Mouse (Mus musculus) retina, adult 2 months (tissue): ENCODE measurements around the gene Pidd1.

Source experiments
- DNase-seq: peaks from one replicate; pipeline ENCODE4 v3.0.0-alpha.2; 2012; ENCODE audit warnings: low read depth, low spot score

Gene Pidd1

DNA sequence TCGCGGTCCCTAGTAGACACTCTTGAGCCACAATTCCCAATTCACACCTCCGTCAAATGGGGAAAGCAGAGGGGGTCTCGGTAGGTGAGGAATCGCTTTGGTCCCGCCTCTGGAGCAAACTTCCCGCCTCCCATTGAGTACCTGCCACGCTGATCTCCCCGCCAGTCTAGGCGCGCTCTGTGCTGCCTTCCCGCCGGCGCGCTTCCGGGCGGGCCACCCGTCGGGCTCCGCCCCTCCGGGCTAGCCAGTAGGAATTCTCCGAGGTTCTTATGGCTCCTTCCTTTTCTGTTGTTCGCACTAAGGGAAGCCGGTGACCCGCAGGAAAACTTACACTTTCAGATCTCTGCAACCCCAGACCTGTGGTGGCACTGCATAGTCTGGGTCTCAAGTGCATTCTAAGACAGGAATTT, at the start of gene Pidd1:
TSS of gene Pidd1 (minus strand) at position 198 of the 410 bp plus-strand sequence.
- no peak for DNase-seq

DNA sequence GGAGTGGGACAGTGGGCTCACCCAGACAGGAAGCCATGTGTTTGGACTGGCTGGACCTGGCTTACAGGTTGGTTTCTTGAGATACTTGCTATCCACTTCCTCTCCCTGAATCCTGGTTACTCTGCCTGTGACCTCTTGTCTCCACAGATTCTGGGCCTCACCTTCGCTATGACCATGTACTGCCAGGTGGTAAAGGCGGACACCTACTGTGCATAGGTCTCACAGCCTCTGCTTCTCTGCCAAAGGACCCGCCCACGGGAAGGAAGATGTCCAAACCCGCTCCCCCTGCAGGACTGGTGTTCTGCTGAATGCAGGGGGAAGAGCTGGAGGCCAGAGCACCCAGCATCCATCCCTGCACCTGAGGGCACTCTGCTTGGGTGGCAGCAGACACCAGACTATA, 48.9 kb upstream of the Pidd1 start:
- no peak for DNase-seq

DNA sequence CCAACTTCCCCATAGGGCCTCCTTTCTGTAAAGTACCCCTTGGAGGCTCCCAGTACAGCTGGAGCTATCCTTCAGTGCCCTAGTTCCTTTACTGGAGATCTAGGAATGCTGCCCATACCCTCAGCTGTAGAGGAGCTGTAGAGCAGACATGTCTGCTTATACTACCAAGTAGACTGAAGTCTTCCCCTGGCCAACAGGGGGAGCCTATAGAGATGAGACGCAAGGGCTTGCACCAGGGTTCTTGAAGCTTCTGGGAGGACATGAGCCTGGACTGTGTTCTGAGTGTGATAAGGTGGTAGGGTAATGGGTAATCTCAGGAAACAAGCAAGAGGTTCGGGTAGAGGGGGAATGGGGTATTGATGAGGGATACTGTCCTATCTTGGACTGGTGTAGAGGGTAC, 47.3 kb upstream of the Pidd1 start:
- DNase-seq = no peak

DNA sequence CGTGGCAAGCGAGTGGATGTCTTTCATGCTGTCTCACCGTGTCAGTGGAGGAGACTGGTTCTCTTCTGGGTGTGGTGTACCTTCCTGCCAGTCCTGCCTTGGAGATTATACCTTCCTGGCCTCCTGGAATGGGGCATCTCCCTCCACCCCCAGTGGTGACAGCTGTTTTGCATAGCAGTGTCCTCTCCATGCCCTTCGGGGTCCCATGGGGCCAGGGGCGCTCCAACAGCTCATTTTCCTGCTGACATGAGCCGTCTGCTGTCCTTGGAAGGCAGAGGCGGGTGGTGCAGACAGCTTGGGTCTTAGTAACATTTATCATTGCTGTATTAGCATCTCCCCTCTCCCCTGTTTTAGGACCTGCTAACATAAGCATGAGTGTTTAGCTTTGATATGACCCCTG, 43.3 kb upstream of the Pidd1 start:
- DNase-seq = no peak

DNA sequence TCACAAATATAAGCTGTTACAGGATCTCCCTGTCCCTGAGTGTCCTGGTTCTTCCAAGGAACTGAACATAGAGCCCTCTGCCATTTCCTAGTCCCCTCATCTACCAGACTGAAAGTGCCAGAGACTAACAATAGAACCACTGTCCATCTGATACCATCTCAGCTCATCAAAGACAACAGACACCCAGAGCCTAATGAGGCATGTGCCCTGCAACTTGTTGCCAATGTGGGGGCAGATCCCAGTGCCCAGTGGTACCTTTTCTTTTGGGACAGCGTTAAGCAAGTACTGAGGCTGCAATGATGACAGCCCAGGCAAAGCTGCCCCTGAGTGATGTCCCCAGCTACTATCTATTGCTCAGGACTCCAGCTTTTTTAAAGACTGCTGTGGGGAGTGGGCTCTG, 42.4 kb upstream of the Pidd1 start:
- DNase-seq = no peak

DNA sequence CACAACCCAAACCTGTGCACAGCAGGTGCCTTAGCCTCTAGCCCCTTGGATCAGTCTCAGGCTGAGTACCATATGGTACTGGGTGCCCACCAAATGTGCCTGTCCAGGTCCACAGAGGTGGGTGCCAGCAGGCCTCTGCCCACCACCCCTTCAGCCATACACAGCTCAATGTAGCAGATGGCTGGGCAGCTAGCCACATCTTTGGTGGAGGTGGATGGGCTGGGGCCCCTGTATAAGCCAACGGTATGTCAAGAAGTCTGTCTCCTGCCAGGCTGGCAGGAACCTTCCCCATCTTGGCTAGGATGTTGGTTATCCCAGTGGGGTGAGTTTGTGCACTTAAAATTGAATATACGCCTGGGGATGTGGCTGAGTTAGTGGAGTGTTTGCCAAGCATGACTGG, 41.8 kb upstream of the Pidd1 start:
- no peak for DNase-seq

DNA sequence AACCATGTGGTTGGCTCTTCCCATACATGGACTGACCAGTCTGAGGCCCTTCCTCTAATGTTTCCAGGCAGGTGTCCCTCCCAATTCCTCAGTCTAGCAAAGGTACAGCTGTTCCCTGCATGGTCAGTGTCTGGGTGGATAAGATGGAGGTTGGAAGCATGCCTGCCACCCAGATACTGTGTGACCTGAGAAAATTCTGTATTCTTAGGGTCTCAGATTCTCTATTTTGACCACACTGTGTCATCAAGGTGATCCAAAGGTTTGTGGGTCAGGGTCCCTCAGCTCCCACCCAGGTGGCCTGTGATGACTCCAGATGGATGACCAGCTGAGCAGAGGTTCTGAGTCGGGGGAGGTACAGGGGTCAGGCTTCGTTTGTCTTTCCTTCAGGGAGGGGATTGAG, 41.4 kb upstream of the Pidd1 start:
- no peak for DNase-seq

DNA sequence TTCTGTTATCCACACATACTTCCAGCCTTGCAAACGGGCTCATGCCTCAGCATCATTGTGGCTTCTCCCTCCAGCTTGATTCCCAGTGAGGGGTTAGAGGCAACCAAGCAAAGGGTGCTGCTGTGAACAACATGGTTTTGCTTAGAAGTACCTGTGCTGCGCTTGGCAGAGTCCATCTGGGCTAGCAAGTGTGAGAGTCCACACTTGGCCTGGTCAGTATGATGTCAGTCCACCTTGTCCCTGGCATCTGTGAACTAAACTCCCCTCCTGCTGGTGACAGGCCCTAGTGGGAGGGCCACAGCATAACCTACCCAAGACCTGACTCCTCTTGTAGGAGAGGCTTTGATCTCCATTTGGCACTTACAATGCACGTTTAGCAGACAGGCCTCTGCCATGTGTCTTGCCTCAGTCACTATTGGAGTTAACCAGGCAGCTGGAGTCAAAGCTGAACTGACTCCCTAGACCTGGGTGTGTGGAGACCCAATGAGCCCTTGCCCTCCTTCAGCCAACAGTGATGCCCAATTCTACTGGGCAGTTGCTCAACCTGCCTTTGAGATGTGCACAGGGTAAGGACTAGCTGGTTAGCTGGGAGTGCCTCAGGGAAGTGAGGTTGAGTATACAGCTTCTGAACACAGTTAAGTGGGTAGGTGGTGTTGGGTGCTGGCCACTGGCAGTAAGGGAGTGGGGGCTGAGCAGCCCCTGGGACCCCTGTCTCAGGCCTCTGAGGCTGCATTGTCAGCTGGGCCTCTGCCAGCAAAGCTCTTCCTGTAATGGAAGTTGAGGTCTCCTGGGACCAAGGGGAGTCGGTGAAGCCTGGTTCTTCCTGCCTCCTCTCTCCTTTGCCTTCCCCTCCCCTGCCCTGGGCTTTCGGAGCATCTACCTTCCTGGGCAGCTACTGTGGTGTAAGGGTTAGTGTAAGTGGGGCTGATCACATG, 40.6 kb upstream of the Pidd1 start:
- no peak for DNase-seq

DNA sequence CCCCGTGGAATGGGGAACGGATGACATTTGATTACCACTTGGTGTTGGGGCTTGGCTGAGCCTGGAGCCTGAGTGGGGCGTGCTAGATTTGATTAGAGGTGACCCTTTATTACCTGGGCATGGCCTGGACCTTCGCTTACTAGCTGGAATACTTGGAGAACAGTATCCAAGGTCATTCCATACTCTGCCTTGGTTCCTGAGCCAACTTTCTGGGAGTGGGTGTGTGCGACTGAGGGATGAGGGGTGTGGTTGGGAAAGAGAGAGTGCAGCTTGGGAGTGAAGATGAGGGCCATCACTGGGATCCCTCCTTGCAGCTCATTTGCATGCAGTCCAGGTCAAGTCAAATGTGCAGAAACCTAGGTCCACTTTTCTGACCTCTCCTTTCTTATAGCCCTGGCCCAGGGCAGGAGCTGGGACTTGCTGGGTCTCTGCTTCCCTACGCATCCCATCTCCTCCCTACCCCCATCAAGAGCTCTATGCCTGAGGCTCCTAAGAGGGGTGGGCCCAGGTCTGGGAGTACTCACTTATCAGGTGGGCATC, 39.4 kb upstream of the Pidd1 start:
- no peak for DNase-seq

DNA sequence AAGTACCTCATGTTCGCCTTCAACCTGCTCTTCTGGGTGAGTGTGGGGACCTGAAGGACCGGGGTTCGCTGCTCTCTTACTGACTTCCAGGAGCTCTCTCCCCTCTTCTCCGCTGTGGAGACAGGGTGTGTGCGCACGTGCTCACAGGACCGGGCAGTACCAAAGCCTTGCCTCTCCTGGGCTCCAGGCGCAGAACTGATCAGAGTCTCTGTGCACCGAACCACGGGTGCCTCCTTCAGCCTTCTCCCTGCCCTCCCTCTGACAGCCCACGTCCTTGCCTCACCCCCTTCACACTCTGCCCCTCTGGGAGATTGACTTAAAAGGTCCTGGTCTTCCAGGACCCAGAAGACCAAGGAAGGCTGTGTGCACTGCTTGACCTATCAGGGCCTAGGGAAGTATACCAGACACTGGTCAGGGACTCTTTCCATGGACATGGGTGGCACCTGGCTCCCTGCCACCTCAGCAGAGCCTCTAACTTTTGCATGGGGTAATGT, 38.8 kb upstream of the Pidd1 start:
- no peak for DNase-seq

DNA sequence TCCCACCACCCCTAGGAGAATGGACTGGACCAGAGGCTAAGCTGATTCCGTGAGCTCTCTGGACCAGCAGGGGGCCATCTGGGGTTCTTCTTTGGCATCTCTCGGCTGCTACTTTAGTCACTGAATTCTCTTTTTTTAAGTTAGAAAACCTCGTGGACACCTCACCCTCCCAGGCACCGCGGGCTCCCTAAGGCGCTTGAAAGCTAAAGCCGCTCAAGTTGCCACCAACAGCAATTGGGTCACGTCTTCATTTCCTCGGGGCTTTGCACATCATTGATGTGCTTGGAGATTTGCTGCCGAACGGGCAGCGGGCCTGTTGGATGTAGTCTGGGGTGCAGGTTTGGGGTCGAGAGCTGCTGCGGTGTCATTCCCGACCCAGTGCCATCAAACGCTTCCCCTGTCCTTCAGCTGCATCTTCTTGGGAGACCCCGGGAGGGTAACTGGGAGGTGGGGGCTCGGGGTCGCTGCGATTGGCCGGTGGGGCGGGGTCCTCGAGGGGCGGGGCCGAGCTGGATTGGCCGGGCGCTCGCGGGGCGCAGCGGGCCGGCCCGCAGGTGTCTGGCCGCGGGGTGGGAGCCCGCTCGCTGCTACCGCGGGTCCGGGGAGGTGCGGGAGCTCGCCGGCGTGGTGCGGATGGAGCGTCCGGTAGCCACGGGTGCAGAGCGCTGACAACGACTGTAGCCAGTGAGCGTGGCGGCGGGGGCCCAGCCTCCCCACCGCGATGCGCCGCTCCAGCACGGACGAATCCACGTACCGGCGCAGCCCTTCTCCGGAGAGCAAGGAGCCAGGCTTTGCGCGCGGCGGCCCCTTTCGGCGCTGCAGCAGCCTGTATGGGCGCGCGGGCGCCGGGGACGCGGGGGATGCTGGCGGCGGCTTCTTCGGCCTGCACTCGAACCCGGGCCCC, 37.9 kb upstream of the Pidd1 start:
- DNase-seq = peak; percentile 61

DNA sequence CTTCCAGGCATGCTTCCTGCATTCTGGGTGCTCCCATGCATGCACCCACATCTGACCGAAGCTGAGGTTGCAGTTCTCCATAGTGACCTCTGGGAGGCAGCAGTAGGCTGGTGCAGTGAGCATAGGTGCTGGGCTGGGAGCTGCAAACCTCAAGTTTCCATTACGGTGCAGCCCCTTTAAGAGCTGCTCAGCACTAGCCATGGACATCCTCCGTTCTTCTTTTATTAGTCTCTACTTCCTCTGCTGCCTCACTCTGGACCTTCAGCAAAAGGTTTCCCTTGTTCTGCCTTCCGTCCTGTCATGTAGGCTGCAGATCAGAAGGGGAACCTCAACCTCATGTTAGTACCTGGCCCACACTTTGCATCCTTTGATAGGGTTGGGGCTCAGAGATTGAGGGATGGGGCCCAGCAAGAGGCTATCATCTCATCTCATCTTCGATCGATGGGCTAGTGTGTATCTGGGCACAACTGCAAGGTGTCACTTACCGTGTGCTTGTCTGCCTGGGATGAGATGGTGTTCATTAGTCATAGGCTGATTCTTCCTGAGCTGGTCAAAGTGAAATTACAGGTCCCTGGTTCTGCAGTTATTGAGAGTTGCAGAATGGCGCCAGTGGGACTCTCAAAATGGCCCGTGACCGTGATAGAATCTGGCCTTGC, 37.1 kb upstream of the Pidd1 start:
- DNase-seq = peak; percentile 63

DNA sequence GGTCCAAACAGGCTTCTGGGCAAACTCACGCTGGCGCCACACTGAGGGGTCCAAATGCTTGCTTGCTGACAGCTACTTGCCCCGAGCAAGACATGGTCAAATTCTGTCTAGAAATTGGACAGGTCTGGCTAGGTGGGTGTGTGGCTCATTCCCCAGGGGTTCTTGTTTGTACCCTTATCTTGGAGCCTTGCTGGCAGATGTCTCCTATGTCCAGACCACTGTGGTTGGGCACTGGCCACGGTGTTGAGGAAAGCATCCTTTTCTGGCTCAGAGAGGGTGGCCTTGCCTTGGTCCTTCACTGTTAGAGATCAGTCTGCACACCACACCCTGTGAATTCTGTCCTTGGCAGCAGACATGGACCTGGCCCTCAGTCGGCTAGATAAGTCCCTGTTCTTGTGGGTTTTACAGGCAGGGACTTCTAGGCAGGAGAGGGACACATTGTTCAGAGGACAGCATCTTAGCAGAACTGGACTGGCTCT, 34.5 kb upstream of the Pidd1 start:
- DNase-seq = no peak

DNA sequence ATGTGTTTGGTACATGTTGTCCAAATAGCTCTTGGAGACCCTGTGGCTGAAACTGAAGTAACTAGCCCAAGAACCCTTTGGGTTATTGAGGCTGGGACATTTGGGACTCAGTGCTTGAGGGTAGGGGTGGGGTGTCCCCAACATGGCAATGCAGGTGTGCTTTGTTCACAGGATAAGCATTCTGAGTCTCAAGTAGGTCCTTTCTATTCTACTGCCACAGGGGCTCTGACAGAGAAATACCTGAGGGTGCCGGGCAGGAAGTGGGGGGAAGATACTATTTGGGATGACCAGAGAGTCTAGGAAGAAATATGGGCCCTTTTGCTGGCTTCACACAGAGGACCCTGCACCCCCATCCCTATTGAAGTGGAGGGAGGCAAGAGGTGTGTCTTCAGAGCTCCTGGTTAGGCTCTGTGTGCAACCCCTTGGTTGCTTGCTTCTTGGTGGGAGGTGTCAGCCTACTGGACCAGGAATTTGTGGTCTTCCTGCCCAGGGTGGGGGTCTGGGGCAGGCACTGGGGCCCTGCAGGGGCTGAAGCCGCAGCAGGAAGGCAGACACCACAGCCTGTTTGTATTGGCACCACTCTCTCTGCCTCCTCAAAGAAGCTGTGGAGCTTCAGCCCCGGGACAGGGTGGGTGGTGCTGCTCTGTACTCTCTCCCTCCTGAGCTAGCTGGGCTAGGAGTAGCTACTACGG, 33.9 kb upstream of the Pidd1 start:
- no peak for DNase-seq

DNA sequence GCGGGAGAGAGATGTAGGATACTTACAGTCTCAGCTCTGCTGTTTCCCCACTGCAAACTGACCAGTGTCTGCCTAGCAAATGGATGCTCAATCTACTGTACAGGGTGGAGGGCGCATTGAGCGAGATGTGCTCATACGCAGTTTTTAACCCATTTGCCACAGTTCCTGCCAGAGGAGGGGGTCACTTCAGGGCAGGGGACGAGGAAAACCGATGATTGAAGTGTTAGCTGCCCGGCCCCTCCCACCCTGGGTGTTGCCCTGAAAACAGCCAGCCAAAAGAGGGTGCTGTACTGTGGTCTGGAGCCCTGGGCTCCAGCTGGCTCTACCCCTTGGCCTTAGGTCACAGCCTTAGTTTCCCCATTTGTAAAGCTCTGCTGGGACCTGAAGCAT, 33.2 kb upstream of the Pidd1 start:
- DNase-seq = no peak

DNA sequence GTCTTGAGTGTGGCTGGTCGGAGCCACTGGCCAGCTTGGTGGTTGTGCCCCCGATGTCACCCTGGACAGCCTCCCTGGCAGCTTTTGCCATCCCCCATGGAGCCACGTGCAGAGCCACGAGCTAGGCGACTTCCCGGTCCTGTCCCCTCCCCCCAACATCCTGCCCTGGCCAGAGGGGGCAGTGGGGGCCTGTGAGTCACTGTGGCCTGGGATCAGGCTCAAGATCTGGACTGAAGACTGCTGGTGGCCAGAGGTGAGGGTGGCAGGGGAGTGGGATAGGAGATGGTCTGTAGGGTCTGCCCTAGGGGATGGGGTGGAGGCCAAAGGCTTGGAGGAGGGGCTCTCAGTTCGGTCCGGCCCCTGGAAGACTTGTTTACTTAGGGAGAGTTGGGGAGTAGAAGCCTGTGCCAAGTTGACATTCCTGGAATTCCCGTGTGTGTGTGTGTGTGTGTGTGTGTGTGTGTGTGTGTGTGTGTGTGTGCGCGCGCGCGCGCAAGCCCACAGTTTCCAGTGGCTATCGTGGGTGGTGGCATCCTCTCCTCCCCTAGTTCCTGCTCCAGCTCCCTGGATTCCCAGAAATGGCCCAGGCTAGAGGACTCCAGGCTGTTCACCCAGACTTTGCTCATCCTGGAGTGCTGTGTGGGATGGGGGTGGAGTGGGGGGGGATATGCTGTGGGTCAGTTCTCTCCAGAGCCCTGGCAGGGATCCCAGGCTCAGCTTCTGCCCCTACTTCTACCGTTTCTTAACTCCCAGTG, 32.6 kb upstream of the Pidd1 start:
- no peak for DNase-seq

DNA sequence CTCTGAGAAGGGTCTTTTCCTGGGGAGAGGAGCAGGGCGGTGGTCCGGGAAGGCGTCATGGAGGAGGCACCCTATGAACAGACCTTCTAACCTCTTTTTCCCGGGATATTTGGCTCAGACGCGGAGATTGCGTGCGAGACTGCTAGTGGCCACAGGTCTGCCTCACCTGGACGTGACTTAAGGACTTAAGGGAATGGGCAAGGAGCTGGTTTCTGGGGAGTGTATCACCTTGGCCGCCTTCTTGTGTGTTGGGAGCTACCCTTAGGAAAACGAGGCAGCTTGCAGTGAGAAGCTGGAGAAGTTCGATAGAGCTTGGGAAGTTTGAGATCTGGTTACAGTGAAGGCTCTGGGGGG, 32.0 kb upstream of the Pidd1 start:
- DNase-seq = no peak

DNA sequence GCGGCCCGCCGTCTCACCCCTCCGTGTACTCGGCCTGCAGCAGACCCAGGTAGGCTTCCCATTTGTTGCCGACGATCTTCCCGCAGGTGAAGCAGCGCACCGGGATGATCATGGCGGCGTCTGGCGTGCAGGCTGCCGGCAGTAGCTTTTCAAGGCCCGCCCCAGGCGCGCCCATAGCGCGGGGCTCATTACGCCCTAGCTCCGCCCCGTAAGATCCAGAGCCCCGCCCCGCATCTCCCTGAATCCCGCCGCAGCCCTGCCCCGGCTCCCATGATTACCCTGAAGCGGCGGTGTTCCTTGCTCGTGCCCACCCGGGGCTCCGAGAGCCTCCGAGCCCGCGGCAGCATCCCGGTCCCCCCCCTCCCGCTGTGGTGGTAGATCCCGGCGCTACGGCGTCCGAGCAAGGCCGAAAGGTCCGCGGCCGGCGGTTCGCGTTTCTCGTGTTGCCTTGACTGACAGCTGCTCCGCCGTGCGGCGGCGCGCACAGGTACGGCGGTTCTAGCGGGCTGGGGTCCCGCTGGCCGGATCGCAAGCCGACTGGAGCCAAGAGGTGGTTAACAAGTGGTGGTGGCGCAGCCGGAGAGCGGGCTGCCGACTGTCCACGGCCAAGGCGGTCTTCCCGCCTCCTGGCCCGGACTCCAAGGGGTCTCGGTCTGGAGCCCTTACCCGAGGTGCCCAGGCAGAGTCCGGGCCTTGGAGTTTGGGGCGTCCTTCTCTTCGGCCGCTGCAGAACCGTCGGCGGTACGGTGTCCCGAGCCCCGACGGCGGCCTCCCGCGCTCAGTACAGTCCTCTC, 31.4 kb upstream of the Pidd1 start, which contains the start of the genes Polr2l and Tspan4:
TSS of gene Polr2l (minus strand) at position 122 of the 794 bp plus-strand sequence.
TSS of gene Tspan4 (plus strand) at position 230 of the 794 bp plus-strand sequence.
- DNase-seq = peak; percentile 76

DNA sequence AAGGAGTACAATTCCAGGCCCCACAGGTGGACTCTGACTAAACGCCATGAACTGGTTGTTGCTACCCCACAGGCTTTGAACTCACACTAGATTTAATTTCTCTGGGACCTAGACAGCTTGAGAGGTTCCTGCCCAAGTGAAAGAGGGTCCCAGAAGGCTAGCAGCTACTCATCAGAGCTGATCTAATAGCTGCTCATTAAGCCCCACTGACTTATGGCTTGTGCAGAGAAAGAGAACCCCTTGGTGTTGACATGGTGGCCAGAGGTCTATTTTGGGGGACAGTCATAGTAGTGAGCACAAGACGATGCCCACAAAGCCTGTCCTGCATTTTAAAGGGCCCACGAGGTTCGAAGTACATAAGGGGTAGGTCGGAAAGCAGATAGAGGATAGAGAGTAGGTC, 30.3 kb upstream of the Pidd1 start:
- DNase-seq = no peak
